Mouse (Mus musculus): ENCODE results near the gene Lmcd1. TPM values are rescaled to one million over a fixed set of nuclear protein-coding genes. Genes with fewer than 3 reads are reported as not detected.

Lmcd1 gene
- polyA plus RNA-seq, 1 experiment = 14.0 TPM

GRCm38 (mm10) chr6:112274261-112275055 is 900 bp downstream of the Lmcd1 start:
- peak; percentile 96 for DNase-seq
- Histone ChIP-seq H3K4me1 (ENCODE audit: control insufficient read depth, insufficient read depth, low read length) (peaks cover 10% of the 10 kb centered on the region), H3K27ac (ENCODE audit: insufficient read depth, low read depth, low read length) (peak overlapping the region; percentile 82), H3K4me3 (ENCODE audit: insufficient read depth, low read depth, low read length) (peak overlapping the region; percentile 49), H3K36me3 (ENCODE audit: control insufficient read depth, insufficient read depth, low read length) (no peaks in the 10 kb centered on the region), H3K27me3 (replicated peaks; ENCODE audit: control insufficient read depth, insufficient read depth, low read length) (no peaks in the 10 kb centered on the region)
- TF ChIP-seq CTCF (conservative IDR thresholded peaks at IDR 0.05; ENCODE audit: insufficient read depth, insufficient read length, low read depth, low read length) = no peak
- TF ChIP-seq POLR2A (IDR thresholded peaks at IDR 0.05; ENCODE audit: low read depth, low read length) = no peak
- 15% methylated on average over 9 of the region's 9 CpGs for WGBS

- Histone ChIP-seq H3K36me3 (ENCODE audit: control insufficient read depth, insufficient read depth, low read length) (no peaks in the 10 kb centered on the region), H3K27ac (ENCODE audit: insufficient read depth, low read depth, low read length) (no peak overlapping the region), H3K4me1 (ENCODE audit: control insufficient read depth, insufficient read depth, low read length) (peaks cover 10% of the 10 kb centered on the region), H3K4me3 (ENCODE audit: insufficient read depth, low read depth, low read length) (0 out of 2 replicates have a peak overlapping the region, but pooled peaks have one; percentile 14), H3K27me3 (replicated peaks; ENCODE audit: control insufficient read depth, insufficient read depth, low read length) (no peaks in the 10 kb centered on the region)
- DNase-seq = peak; percentile 55
- TF ChIP-seq POLR2A (IDR thresholded peaks at IDR 0.05; ENCODE audit: low read depth, low read length) = no peak
- no peak for TF ChIP-seq CTCF (conservative IDR thresholded peaks at IDR 0.05; ENCODE audit: insufficient read depth, insufficient read length, low read depth, low read length)
- 52% methylated on average over 6 of the region's 6 CpGs for WGBS
Measured at GRCm38 (mm10) chr6:112275731-112276245, 2.2 kb downstream of the Lmcd1 start.

- peaks cover 10% of the 10 kb centered on the region for H3K4me1 ChIP-seq (ENCODE audit: control insufficient read depth, insufficient read depth, low read length)
- H3K4me3 ChIP-seq (ENCODE audit: insufficient read depth, low read depth, low read length) = no peak overlapping the region
- TF ChIP-seq POLR2A (IDR thresholded peaks at IDR 0.05; ENCODE audit: low read depth, low read length) = no peak
- TF ChIP-seq CTCF (conservative IDR thresholded peaks at IDR 0.05; ENCODE audit: insufficient read depth, insufficient read length, low read depth, low read length) = no peak
- no peaks in the 10 kb centered on the region for H3K27me3 ChIP-seq (replicated peaks; ENCODE audit: control insufficient read depth, insufficient read depth, low read length)
- H3K27ac ChIP-seq (ENCODE audit: insufficient read depth, low read depth, low read length) = no peak overlapping the region
- 78% methylated on average over 1 of the region's 1 CpGs for WGBS
- DNase-seq = no peak
- H3K36me3 ChIP-seq (ENCODE audit: control insufficient read depth, insufficient read depth, low read length) = no peaks in the 10 kb centered on the region
Measured at GRCm38 (mm10) chr6:112278805-112279204, 5.2 kb downstream of the Lmcd1 start.

DNA sequence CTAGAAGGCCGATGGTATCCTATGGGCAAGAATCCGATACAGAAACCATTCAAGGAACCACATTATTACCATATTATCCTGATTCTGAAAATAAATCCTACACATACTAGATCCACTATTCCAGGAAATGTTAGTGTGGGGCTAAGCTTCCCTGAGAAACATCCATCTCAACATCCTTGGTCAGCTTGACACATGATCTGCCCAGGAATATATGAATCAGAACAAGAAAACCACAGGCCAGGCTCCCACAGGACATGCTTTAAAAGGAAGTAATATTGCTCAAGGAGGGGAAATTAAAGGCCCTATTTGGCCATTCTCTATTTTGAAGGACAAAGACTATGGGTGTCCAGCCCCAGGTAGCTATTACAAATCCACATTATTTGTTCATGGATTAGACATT is 6.6 kb downstream of the Lmcd1 start:
- H3K27me3 ChIP-seq (replicated peaks; ENCODE audit: control insufficient read depth, insufficient read depth, low read length) = no peaks in the 10 kb centered on the region
- TF ChIP-seq CTCF (conservative IDR thresholded peaks at IDR 0.05; ENCODE audit: insufficient read depth, insufficient read length, low read depth, low read length) (no peak), POLR2A (IDR thresholded peaks at IDR 0.05; ENCODE audit: low read depth, low read length) (no peak)
- WGBS = 87% methylated on average over 2 of the region's 2 CpGs

GRCm38 (mm10) chr6:112280945-112281344 is 7.4 kb downstream of the Lmcd1 start:
- Histone ChIP-seq H3K27me3 (replicated peaks; ENCODE audit: control insufficient read depth, insufficient read depth, low read length) (no peaks in the 10 kb centered on the region), H3K4me3 (ENCODE audit: insufficient read depth, low read depth, low read length) (no peak overlapping the region), H3K27ac (ENCODE audit: insufficient read depth, low read depth, low read length) (no peak overlapping the region), H3K36me3 (ENCODE audit: control insufficient read depth, insufficient read depth, low read length) (no peaks in the 10 kb centered on the region), H3K4me1 (ENCODE audit: control insufficient read depth, insufficient read depth, low read length) (peaks cover 6% of the 10 kb centered on the region)
- 50% methylated on average over 3 of the region's 3 CpGs for WGBS
- TF ChIP-seq CTCF (conservative IDR thresholded peaks at IDR 0.05; ENCODE audit: insufficient read depth, insufficient read length, low read depth, low read length) = no peak
- no peak for TF ChIP-seq POLR2A (IDR thresholded peaks at IDR 0.05; ENCODE audit: low read depth, low read length)
- peak; percentile 40 for DNase-seq

More for the DNA sequence above, 6.6 kb downstream of the Lmcd1 start:
- Histone ChIP-seq H3K4me1 (ENCODE audit: control insufficient read depth, insufficient read depth, low read length) (peaks cover 6% of the 10 kb centered on the region), H3K36me3 (ENCODE audit: control insufficient read depth, insufficient read depth, low read length) (no peaks in the 10 kb centered on the region), H3K27ac (ENCODE audit: insufficient read depth, low read depth, low read length) (no peak overlapping the region), H3K4me3 (ENCODE audit: insufficient read depth, low read depth, low read length) (no peak overlapping the region)
- DNase-seq = no peak

DNA sequence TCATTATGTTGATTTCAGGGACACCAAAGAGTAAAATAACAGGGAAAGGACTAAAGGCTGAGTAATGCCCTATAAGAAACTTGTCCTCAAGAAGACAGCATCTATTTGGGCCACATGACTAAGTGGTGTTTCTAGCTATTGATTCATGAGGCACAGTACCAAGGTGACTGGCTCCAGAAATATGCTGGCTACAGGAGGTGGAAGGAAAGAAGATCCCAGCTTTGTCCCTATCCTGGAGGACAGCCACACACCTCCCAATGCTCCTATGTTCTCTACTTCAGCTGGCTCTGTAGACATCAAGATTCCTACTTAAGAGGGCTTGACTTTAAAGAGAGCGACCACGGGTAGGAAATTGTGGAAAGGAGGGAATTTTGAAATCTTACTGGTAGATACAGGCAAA is 8.4 kb downstream of the Lmcd1 start:
- no peak for TF ChIP-seq CTCF (conservative IDR thresholded peaks at IDR 0.05; ENCODE audit: insufficient read depth, insufficient read length, low read depth, low read length)
- no peak for TF ChIP-seq POLR2A (IDR thresholded peaks at IDR 0.05; ENCODE audit: low read depth, low read length)
- DNase-seq = no peak

DNA sequence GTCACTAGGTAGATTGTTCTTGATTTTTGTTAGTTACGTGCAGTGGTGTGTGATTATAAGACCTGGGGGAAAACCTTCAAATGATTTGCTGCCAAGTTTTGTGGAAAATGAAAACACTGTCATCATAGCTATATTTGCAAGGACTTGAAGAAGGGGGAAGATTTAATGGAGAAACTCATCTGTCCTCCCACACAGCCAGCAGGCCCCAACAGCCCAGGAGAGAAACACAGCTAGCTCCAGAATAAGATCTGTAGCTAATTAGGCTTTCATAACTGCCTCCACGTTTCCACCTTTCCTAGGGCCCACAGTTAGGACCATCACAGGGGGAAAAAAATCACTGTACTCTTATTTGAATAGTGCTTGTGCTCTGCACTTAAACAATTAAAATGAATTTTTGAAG is 10.5 kb downstream of the Lmcd1 start:
- Histone ChIP-seq H3K27me3 (replicated peaks; ENCODE audit: control insufficient read depth, insufficient read depth, low read length) (no peaks in the 10 kb centered on the region), H3K4me3 (ENCODE audit: insufficient read depth, low read depth, low read length) (no peak overlapping the region), H3K27ac (ENCODE audit: insufficient read depth, low read depth, low read length) (no peak overlapping the region), H3K4me1 (ENCODE audit: control insufficient read depth, insufficient read depth, low read length) (no peaks in the 10 kb centered on the region; the same call in 1 of the 2 replicates), H3K36me3 (ENCODE audit: control insufficient read depth, insufficient read depth, low read length) (no peaks in the 10 kb centered on the region)
- no peak for DNase-seq
- TF ChIP-seq CTCF (conservative IDR thresholded peaks at IDR 0.05; ENCODE audit: insufficient read depth, insufficient read length, low read depth, low read length) (no peak), POLR2A (IDR thresholded peaks at IDR 0.05; ENCODE audit: low read depth, low read length) (no peak)
- WGBS = 84% methylated on average over 2 of the region's 2 CpGs

More for the DNA sequence above, 8.4 kb downstream of the Lmcd1 start:
- WGBS = 95% methylated on average over 2 of the region's 2 CpGs
- Histone ChIP-seq H3K36me3 (ENCODE audit: control insufficient read depth, insufficient read depth, low read length) (no peaks in the 10 kb centered on the region), H3K4me3 (ENCODE audit: insufficient read depth, low read depth, low read length) (no peak overlapping the region), H3K27ac (ENCODE audit: insufficient read depth, low read depth, low read length) (no peak overlapping the region), H3K4me1 (ENCODE audit: control insufficient read depth, insufficient read depth, low read length) (peaks cover 6% of the 10 kb centered on the region), H3K27me3 (replicated peaks; ENCODE audit: control insufficient read depth, insufficient read depth, low read length) (no peaks in the 10 kb centered on the region)
